Mouse (Mus musculus) spleen, adult 2 months (tissue): ENCODE results near the gene Fam189a1.

ENCODE experiments used
- CTCF ChIP-seq: fragments of 200-500 bp; IDR thresholded peaks from 2 replicates; pipeline ENCODE4 v1.5.1; 2011; ENCODE audit warnings: mild to moderate bottlenecking, inconsistent platforms; ENCODE audit not compliant: insufficient read depth, insufficient read length, insufficient replicate concordance; ENCODE audit errors: extremely low read depth
- POLR2A ChIP-seq: fragments of 200-500 bp; IDR thresholded peaks from 2 replicates; pipeline ENCODE4 v1.6.1; 2011; ENCODE audit warnings: low read depth, low read length, inconsistent platforms

GRCm38 (mm10) chr7:65064096-65064495 lies 92.3 kb downstream of the Fam189a1 start:
- TF ChIP-seq CTCF (no peak), POLR2A (no peak)
